Mouse (Mus musculus) small intestine, adult 2 months (tissue): Measurements from ENCODE around the gene Sae1. TPM values are rescaled to one million over a fixed set of nuclear protein-coding genes. Genes with fewer than 3 reads are reported as not detected.
A peak's percentile ranks its signal among the peaks of the same experiment; 100 is the strongest.

Experiments used
- H3K27ac ChIP-seq: fragments of 200-500 bp; 2 replicates; pipeline ENCODE4 v1.5.1; 2012; ENCODE audit warnings: low read depth, low read length, control low read depth, inconsistent platforms; ENCODE audit not compliant: insufficient read depth
- H3K27me3 ChIP-seq: fragments of 200-500 bp; 2 replicates; pipeline ENCODE4 v1.6.1; 2012; ENCODE audit warnings: mild to moderate bottlenecking, moderate library complexity, low read length, inconsistent platforms; ENCODE audit not compliant: control insufficient read depth, insufficient read depth
- H3K36me3 ChIP-seq: fragments of 200-500 bp; 2 replicates; pipeline ENCODE4 v1.6.1; 2012; ENCODE audit warnings: mild to moderate bottlenecking, low read length, control low read depth, inconsistent platforms; ENCODE audit not compliant: control insufficient read depth, insufficient read depth
- H3K4me1 ChIP-seq: fragments of 200-500 bp; 2 replicates; pipeline ENCODE4 v1.6.1; 2012; ENCODE audit warnings: low read length, inconsistent platforms, mixed read lengths; ENCODE audit not compliant: control insufficient read depth, insufficient read depth, insufficient read length
- H3K4me3 ChIP-seq: fragments of 200-500 bp; 2 replicates; pipeline ENCODE4 v1.5.1; 2012; ENCODE audit warnings: low read depth, mild to moderate bottlenecking, control low read depth, inconsistent platforms, low read length, moderate library complexity
- CTCF ChIP-seq: fragments of 200-500 bp; IDR thresholded peaks from 2 replicates; pipeline ENCODE4 v1.5.1; 2012; ENCODE audit warnings: low read depth, mild to moderate bottlenecking, control low read depth, inconsistent platforms, low read length, moderate library complexity, mixed read lengths; ENCODE audit not compliant: insufficient replicate concordance, insufficient read length; ENCODE audit errors: extremely low read depth
- POLR2A ChIP-seq: fragments of 200-500 bp; IDR thresholded peaks from 2 replicates; pipeline ENCODE4 v1.6.1; 2012; ENCODE audit warnings: low read depth, mild to moderate bottlenecking, control low read depth, inconsistent platforms, low read length, moderate library complexity
- WGBS: fragments of 180-500 bp; shearing (Covaris S2); methylation state at CpG from one replicate; pipeline ENCODE4 v1.1.7; 2018; 5-methylcytosine and 5-hydroxymethylcytosine counted together
- polyA plus RNA-seq: library from polyadenylated mRNA; depleted of rRNA; stranded (reverse); fragments of >200 nt; gene quantifications from 2 replicates; pipeline ENCODE4 v1.2.3, GENCODE M21; 2012

Sae1 gene
- polyA plus RNA-seq, 1 experiment = 15.0 TPM

DNA sequence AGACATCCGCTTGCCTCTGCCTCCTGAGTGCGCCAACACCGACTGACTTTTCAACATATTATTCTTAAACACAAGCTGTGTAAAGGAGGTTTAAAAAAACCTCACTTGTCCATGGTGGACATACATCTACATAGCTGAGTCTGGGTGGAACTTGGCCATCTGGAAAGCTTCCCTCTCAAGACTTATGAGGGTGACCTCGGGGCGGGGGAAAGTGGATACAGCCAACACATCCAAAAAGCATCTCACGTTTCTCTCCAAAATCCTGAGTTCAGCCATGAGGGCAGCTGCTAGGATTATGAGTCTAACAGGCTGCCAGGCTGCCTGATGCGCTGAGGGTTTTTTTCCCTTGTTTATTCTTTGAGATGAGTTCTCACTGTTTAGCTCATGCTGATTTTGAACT is 62.9 kb downstream of the Sae1 start:
- TF ChIP-seq POLR2A (no peak), CTCF (no peak)
- H3K4me1 ChIP-seq = peaks cover 10% of the 10 kb centered on the region; the same call in 1 of the 2 replicates
- 88% methylated on average over 7 of the region's 7 CpGs for WGBS
- H3K36me3 ChIP-seq = peaks cover 9% of the 10 kb centered on the region
- H3K4me3 ChIP-seq = no peak overlapping the region
- H3K27ac ChIP-seq = no peak overlapping the region
- H3K27me3 ChIP-seq = no peaks in the 10 kb centered on the region

DNA sequence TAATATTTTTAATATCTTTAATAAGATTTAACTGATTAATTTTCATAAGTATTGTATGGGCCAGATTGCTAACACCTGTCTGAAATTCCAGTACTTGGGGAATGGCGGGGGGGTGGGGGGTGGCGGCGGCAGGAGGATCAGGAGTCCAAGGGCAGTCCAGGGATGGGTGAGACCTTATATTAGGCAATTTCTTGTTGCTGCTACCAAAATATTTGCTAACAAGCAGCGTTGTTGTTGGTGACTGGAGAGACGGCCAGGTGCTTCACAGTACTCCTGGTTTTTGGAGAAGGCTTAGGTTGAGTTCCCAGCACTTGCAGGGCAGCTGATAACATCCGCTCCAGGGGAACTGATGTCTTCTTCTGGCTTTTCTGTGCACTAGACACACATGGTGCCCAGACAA is 67.1 kb downstream of the Sae1 start:
- Histone ChIP-seq H3K27ac (no peak overlapping the region), H3K4me3 (no peak overlapping the region), H3K4me1 (peaks cover 9% of the 10 kb centered on the region; the same call in 1 of the 2 replicates), H3K27me3 (no peaks in the 10 kb centered on the region), H3K36me3 (no peaks in the 10 kb centered on the region; the same call in 1 of the 2 replicates)
- TF ChIP-seq CTCF = no peak
- no peak for TF ChIP-seq POLR2A
- WGBS = 70% methylated on average over 6 of the region's 6 CpGs

- 89% methylated on average over 4 of the region's 4 CpGs for WGBS
- TF ChIP-seq CTCF (no peak), POLR2A (no peak)
- Histone ChIP-seq H3K4me1 (peaks cover 12% of the 10 kb centered on the region; the same call in 1 of the 2 replicates), H3K27me3 (no peaks in the 10 kb centered on the region), H3K4me3 (no peak overlapping the region), H3K27ac (no peak overlapping the region), H3K36me3 (no peaks in the 10 kb centered on the region; the same call in 1 of the 2 replicates)
Measured at GRCm38 (mm10) chr7:16319216-16319615, 68.4 kb downstream of the Sae1 start.

- Histone ChIP-seq H3K36me3 (no peaks in the 10 kb centered on the region; the same call in 1 of the 2 replicates), H3K27ac (no peak overlapping the region), H3K4me1 (peaks cover 17% of the 10 kb centered on the region), H3K27me3 (no peaks in the 10 kb centered on the region), H3K4me3 (no peak overlapping the region)
- TF ChIP-seq POLR2A (no peak), CTCF (no peak)
- 90% methylated on average over 14 of the region's 14 CpGs for WGBS
Measured at GRCm38 (mm10) chr7:16317094-16317493, 70.5 kb downstream of the Sae1 start.

DNA sequence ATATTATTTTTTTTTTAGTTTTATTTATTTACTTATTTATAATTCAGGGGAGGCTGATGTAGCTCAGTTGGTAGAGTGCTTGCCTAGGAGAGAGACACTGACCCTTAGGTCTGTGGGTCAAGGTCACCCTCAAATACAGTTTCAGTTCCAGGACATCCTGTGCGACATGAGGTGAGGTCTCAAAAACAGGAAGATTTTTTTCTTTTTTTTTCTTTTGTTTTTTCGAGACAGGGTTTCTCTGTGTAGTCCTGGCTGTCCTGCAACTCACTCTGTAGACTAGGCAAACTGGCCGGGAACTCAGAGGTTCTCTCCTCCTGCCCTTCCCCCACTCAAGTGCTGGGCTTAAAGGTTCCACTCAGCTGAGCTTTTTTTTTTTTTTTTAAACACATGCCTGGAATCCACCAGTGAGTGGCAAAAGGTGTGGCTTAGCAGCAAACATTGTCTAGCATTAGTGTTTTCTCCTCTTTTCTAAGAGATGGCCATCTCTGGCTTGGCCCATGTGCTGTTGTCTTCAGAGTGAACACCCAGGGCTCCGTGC is 72.3 kb downstream of the Sae1 start:
- no peak for TF ChIP-seq POLR2A
- TF ChIP-seq CTCF = no peak
- 68% methylated on average over 4 of the region's 4 CpGs for WGBS
- no peaks in the 10 kb centered on the region for H3K27me3 ChIP-seq
- H3K36me3 ChIP-seq = no peaks in the 10 kb centered on the region; the same call in 1 of the 2 replicates
- H3K4me3 ChIP-seq = no peak overlapping the region
- H3K4me1 ChIP-seq = peaks cover 20% of the 10 kb centered on the region
- no peak overlapping the region for H3K27ac ChIP-seq

DNA sequence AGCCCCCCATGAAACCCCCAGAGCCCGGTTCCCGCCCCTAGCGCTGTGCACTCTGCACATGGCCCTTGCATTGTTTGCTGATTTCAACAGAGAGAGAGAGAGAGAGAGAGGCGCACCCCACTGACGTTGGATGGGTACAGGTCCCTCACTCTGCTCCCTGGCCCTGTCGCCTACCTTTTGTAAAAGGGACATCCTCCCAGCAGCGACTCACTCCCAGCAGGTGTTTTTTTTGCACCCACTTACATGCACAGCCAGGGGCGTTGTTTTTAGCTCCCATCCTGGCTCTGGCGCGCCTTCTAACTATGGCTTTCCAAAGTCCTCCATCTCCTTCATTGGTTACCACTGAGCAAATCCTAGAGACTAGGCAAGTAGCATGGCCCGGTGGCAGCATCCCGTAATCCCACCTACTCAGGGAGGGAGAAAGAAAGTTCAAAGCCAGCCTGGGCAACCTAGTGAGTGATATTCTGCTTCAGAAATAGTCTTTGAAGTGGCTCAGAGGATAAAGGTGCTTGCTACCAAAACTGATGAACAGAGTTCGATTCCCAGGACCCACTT is 73.3 kb downstream of the Sae1 start:
- no peaks in the 10 kb centered on the region for H3K27me3 ChIP-seq
- WGBS = 19% methylated on average over 13 of the region's 13 CpGs
- no peaks in the 10 kb centered on the region; the same call in 1 of the 2 replicates for H3K36me3 ChIP-seq
- peaks cover 21% of the 10 kb centered on the region for H3K4me1 ChIP-seq
- H3K4me3 ChIP-seq = peak overlapping the region; percentile 90
- peak overlapping the region; percentile 3; the same call in 1 of the 2 replicates for H3K27ac ChIP-seq
- TF ChIP-seq POLR2A (no peak), CTCF (peak; percentile 17; the same call in 1 of the 2 replicates)

GRCm38 (mm10) chr7:16313481-16314220 is 74.0 kb downstream of the Sae1 start:
- Histone ChIP-seq H3K36me3 (no peaks in the 10 kb centered on the region; the same call in 1 of the 2 replicates), H3K27me3 (no peaks in the 10 kb centered on the region), H3K4me3 (peak overlapping the region; percentile 90), H3K4me1 (peaks cover 26% of the 10 kb centered on the region), H3K27ac (peak overlapping the region; percentile 98)
- WGBS = under 1% methylated on average over 66 of the region's 66 CpGs
- TF ChIP-seq CTCF (peak; percentile 58; the same call in 1 of the 2 replicates), POLR2A (peak; percentile 99)
